Mouse (Mus musculus): ENCODE results near the gene Galnt2. TPM values are rescaled to one million over a fixed set of nuclear protein-coding genes. Genes with fewer than 3 reads are reported as not detected.

The Galnt2 gene
- total RNA-seq (2021): 33.5 and 60.5 TPM in 2 replicates
- long read RNA-seq, full-length matches to known transcripts: 49 of 70 reads
- long read RNA-seq, partial matches to known transcripts: 17 of 70 reads
- long read RNA-seq, other reads (novel, unspliced or antisense): 4 of 70 reads

DNA sequence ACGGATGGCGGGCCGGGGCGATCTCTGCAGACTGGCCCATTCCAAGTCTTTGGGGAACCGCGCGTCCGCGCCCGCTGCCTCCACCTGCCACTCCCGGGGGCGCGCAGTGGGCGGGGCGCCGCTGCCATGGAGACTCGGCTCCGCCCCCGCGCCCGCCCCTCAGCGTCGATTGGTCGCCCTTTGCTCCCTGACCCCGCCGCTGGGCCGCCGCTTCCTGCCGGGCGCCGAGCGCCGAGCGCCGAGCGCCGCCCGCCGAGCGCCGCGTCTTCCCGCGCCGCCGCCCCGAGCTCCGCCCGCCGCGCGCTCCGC lies at the start of gene Galnt2:
TSS of gene Galnt2 (plus strand) at position 216 of the 309 bp plus-strand sequence.
- DNase-seq: peak; percentile 95

DNA sequence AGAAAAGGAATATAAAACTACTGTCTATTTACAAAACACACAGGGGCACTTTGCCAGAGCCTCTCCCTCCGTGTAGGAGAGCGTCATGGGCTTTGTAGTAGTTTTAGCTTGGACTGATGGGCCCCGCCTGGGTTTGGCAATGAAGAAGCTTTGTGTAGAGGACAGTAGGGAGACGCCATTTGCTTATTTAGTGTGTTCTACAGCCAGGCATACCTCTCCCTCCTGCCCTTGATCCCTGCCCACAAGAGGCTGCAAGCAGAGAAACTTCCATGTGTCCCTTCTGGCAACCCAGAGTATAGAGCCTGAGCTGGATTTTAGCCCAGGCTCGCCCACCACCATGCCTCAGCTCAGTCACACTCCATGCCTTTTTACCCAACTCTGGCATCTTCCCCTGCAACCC lies 49.4 kb upstream of the Galnt2 start:
- no peak for DNase-seq

- DNase-seq: peak; percentile 52
Measured at GRCm38 (mm10) chr8:124182224-124182623, 49.0 kb upstream of the Galnt2 start.

DNA sequence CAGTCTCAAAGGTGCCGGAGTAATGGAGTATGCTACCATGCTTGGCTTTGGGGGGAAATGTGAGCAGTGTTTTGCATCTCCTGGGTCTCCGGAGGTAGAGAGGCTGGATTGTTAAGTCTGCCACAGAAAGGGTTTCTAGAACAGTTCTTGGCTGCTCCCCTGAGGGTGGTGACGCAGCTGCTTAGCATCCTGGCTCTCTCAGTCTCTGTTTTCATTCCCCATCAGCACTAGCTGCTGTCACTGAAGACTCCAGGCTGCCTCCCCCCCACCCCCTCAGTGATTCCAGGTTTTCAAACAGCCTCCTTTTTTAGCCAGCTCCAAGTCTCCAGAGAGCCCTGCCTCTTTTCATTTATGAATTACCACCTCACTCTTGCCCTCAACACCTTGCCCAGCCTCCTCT lies 47.1 kb upstream of the Galnt2 start:
- no peak for DNase-seq

DNA sequence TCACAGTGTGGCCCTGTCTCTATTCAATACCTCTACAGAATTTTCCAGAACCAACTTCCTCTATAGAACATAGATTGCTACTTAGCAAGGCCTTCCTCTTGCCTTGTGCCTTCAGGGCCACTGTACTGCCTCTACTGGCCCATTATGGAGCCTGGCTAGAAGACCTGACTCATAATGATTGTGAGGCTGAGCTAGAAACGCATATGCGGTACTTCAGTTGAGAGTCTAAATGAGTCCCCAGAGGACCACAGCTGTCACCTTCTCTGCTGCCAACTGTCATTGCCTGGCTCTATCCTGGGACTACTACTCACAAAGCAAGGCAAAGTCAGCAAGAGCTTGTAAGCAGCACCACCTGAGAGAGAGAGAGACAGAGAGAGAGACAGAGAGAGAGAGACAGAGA lies 46.7 kb upstream of the Galnt2 start:
- DNase-seq: no peak

DNA sequence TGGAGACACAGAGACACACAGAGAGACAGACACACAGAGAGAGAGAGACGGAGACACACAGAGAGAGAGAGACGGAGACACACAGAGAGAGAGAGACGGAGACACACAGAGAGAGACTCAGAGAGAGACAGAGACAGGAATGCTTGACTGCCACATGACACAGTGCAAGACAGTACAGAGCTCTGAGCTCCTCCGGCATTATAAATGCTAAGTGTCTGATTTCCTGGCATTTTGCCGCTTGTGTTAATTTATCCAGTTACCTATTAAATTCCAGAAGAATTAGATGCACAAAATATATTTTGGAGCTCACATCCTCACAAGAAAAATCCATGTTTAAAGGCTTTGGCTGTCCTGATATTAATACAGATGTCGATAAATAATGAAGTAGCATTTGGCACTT lies 46.1 kb upstream of the Galnt2 start:
- DNase-seq: no peak

GRCm38 (mm10) chr8:124190388-124190787 lies 40.8 kb upstream of the Galnt2 start:
- no peak for DNase-seq

DNA sequence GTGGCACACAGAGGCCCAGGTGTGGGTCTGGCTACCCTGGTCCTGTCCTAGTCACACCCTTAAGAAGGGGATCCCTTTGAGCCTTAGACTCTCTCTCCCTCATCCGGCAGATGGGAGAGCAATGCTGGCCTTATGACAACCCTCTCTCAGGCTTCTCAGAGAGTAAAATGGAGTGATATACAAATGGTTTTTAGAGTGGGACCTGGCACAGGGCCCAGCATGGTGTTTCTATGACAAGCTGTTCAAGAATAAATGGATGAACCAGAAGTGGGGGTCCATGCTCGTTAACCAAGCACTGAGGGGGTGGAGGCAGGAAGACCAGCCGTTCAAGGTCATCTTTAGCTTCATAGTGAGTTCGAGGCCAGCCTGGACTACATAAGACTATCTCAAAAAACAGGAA lies 38.9 kb upstream of the Galnt2 start:
- DNase-seq: no peak

DNA sequence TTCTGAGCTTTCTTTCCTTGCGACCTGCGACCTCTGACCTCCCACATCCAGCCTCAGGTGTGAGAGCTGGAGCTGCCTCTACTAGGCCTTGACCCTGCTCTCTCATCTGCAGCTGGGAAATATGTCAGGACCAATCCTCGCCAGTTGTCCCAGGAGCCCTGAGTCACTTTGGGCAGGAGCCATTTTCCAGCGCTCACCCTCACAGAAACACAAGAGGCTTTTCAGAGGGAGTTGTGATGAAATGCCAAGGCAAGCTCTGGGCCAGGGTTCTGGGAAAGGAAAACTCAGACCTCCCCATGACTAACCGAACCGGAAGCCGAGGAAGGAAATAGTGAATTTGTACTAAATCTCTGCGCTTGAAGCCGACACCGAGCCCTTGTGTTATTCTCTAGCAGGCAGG lies 38.2 kb upstream of the Galnt2 start:
- peak; percentile 70 for DNase-seq

GRCm38 (mm10) chr8:124193992-124194391 lies 37.2 kb upstream of the Galnt2 start:
- DNase-seq: no peak

- DNase-seq: no peak
Measured at GRCm38 (mm10) chr8:124196195-124196594, 35.0 kb upstream of the Galnt2 start.

GRCm38 (mm10) chr8:124196797-124197196 lies 34.4 kb upstream of the Galnt2 start:
- DNase-seq: no peak

DNA sequence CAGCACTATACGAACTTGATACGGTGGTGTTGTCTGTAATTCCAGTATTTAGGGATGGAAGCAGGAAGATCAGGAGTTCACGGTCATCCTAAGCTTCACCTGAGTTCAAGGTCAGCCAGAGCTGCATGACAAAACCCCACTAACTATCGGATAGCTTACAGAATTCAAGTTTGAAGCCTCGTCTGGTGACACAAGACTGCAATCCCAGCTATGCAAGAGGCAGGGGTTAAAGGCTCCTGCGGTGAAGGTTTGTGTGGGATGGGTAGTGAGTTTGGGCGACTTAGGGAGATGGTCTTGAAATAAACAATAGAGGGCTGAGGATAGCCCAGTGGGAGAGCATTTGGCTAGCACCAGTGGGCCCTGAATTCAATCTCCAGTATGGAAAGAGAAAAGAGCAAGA lies 33.0 kb upstream of the Galnt2 start:
- no peak for DNase-seq

GRCm38 (mm10) chr8:124200400-124200799 lies 30.8 kb upstream of the Galnt2 start:
- DNase-seq: no peak

- DNase-seq: no peak
Measured at GRCm38 (mm10) chr8:124201706-124202105, 29.5 kb upstream of the Galnt2 start.

GRCm38 (mm10) chr8:124202895-124203294 lies 28.3 kb upstream of the Galnt2 start:
- DNase-seq: no peak

DNA sequence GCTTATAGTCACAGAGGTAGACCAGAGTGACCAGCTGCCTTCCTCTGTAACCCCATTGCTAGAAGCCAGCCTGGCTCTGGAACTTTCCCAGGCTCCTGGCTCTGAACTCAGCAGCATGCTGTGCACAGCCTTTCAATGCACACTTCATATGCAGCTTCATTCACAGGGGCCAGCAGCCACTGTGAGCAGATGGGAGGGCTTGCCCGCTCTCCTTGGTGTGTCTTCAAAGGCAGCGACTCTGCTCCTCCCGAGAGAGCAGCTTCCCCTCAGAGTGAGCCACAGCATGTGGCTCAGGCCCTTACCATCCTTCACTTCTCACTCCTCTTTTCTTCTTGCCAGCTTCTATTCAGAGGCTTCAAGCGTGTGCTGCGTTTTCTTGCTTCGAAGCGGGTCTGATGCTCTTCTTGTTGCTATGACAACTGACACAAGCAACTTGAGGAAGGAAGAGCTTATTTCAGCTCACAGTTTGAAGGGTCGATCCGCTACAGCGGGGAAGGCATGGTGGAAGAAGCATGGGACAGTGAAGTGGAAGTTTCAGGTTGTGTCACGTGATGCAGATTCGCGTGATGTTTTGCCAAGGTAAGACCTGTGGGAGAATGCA lies 27.1 kb upstream of the Galnt2 start:
- DNase-seq: no peak

GRCm38 (mm10) chr8:124212148-124212547 lies 19.0 kb upstream of the Galnt2 start:
- DNase-seq: no peak

DNA sequence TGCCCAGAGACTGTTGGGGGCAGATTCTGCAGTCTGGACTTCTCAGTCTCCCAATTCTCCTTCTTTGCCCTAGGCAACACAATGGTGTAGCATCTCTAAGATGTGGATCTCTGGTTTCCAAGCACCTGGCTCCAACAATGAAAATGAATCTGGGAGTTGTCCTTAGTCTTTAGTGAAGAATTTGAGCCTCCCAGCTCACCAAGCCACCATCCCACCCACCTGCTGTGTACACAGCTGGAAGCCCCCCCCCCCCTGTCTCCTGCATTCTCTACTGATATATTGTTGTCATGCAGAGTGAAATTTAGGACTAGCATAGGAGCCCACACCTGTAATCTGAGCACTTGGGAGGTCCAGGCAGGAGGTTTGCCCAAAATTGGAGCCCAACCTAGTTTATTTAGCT lies 14.2 kb upstream of the Galnt2 start:
- DNase-seq: no peak

GRCm38 (mm10) chr8:124229883-124230282 lies 1.3 kb upstream of the Galnt2 start:
- DNase-seq: no peak

GRCm38 (mm10) chr8:124230496-124231175 lies 555 bp upstream of the Galnt2 start:
- DNase-seq: no peak

- DNase-seq: no peak
Measured at GRCm38 (mm10) chr8:124231485-124232279, 491 bp downstream of the Galnt2 start.

GRCm38 (mm10) chr8:124232280-124232600 lies 1.0 kb downstream of the Galnt2 start:
- DNase-seq: no peak

GRCm38 (mm10) chr8:124234496-124234895 lies 3.3 kb downstream of the Galnt2 start:
- no peak for DNase-seq
